Mouse (Mus musculus): Measurements from ENCODE around the gene AC129217.1. TPM values are rescaled to one million over a fixed set of nuclear protein-coding genes. Genes with fewer than 3 reads are reported as not detected.
"Not testable (repeated sequence)": the region's sequence is repeated elsewhere in the genome, so short reads cannot be mapped to it uniquely, and the experiment has no call there.

The AC129217.1 gene
- total and polyA plus RNA-seq, 3 experiments, result 3.7 to 102 TPM; not detected in 1

- ATAC-seq (ENCODE audit: extremely low read depth, insufficient number of reproducible peaks, low FRiP score, poor library complexity, severe bottlenecking) (no peak), DNase-seq (ENCODE audit: low spot score) (no peak)
- TF ChIP-seq CTCF (IDR thresholded peaks at IDR 0.05; ENCODE audit: low read depth, low read length) (no peak), POLR2AphosphoS5 (IDR thresholded peaks at IDR 0.05; ENCODE audit: insufficient replicate concordance, low read depth, low read length) (no peak), GATA2 (IDR thresholded peaks at IDR 0.05; ENCODE audit: borderline replicate concordance, low read depth, low read length) (no peak)
Measured at GRCm38 (mm10) chr19:8821146-8821545, 8.4 kb upstream of the AC129217.1 start.

GRCm38 (mm10) chr19:8822696-8823095, 6.9 kb upstream of the AC129217.1 start:
- ATAC-seq (ENCODE audit: extremely low read depth, insufficient number of reproducible peaks, low FRiP score, poor library complexity, severe bottlenecking), result no peak
- TF ChIP-seq GATA1 (IDR thresholded peaks at IDR 0.05; ENCODE audit: borderline replicate concordance, low read length) (no peak), CTCF (IDR thresholded peaks at IDR 0.05; ENCODE audit: low read depth, low read length) (no peak), GATA2 (IDR thresholded peaks at IDR 0.05; ENCODE audit: borderline replicate concordance, low read depth, low read length) (no peak), POLR2AphosphoS5 (IDR thresholded peaks at IDR 0.05; ENCODE audit: insufficient replicate concordance, low read depth, low read length) (no peak), TAL1 (conservative IDR thresholded peaks at IDR 0.05; ENCODE audit: low read depth, low read length) (no peak)

More at GRCm38 (mm10) chr19:8821146-8821545, 8.4 kb upstream of the AC129217.1 start:
- H3K4me1 ChIP-seq (ENCODE audit: insufficient read depth, low read depth, low read length), result peaks cover 35% of the 10 kb centered on the region
- peaks cover 55% of the 10 kb centered on the region for H3K36me3 ChIP-seq (replicated peaks)
- H3K4me3 ChIP-seq (ENCODE audit: low read depth, low read length), result peak overlapping the region; percentile 84
- H3K27me3 ChIP-seq (ENCODE audit: insufficient read depth, low read length), result no peaks in the 10 kb centered on the region
- no peaks in the 10 kb centered on the region for H3K9me3 ChIP-seq (replicated peaks)

GRCm38 (mm10) chr19:8830664-8831063, 1.1 kb downstream of the AC129217.1 start:
- no peak for DNase-seq (ENCODE audit: low spot score)
- peaks cover 99% of the 10 kb centered on the region for H3K36me3 ChIP-seq (replicated peaks)
- ATAC-seq (ENCODE audit: extremely low read depth, insufficient number of reproducible peaks, low FRiP score, poor library complexity, severe bottlenecking), result no peak
- no peak for TF ChIP-seq POLR2AphosphoS5 (IDR thresholded peaks at IDR 0.05; ENCODE audit: insufficient replicate concordance, low read depth, low read length)
- TF ChIP-seq TAL1 (conservative IDR thresholded peaks at IDR 0.05; ENCODE audit: low read depth, low read length), result no peak
- no peak for TF ChIP-seq GATA1 (IDR thresholded peaks at IDR 0.05; ENCODE audit: borderline replicate concordance, low read length)
- TF ChIP-seq CTCF (IDR thresholded peaks at IDR 0.05; ENCODE audit: low read depth, low read length), result no peak
- TF ChIP-seq GATA2 (IDR thresholded peaks at IDR 0.05; ENCODE audit: borderline replicate concordance, low read depth, low read length), result no peak
- no peak overlapping the region for H3K4me3 ChIP-seq (ENCODE audit: low read depth, low read length)
- peaks cover 17% of the 10 kb centered on the region for H3K4me1 ChIP-seq (ENCODE audit: insufficient read depth, low read depth, low read length)
- H3K27me3 ChIP-seq (ENCODE audit: insufficient read depth, low read length), result no peaks in the 10 kb centered on the region
- no peaks in the 10 kb centered on the region for H3K9me3 ChIP-seq (replicated peaks)

More at GRCm38 (mm10) chr19:8822696-8823095, 6.9 kb upstream of the AC129217.1 start:
- Histone ChIP-seq H3K27me3 (ENCODE audit: insufficient read depth, low read length) (no peaks in the 10 kb centered on the region), H3K4me3 (ENCODE audit: low read depth, low read length) (no peak overlapping the region; the same call in 1 of the 2 replicates), H3K9me3 (replicated peaks) (no peaks in the 10 kb centered on the region), H3K4me1 (ENCODE audit: insufficient read depth, low read depth, low read length) (peaks cover 29% of the 10 kb centered on the region), H3K36me3 (replicated peaks) (peaks cover 60% of the 10 kb centered on the region)
- no peak for DNase-seq (ENCODE audit: low spot score)

- H3K27me3 ChIP-seq (ENCODE audit: insufficient read depth, low read length), result no peaks in the 10 kb centered on the region
- no peak overlapping the region for H3K4me3 ChIP-seq (ENCODE audit: low read depth, low read length)
- H3K36me3 ChIP-seq (replicated peaks), result peaks cover 99% of the 10 kb centered on the region
- peaks cover 17% of the 10 kb centered on the region for H3K4me1 ChIP-seq (ENCODE audit: insufficient read depth, low read depth, low read length)
- DNase-seq (ENCODE audit: low spot score) (no peak), ATAC-seq (ENCODE audit: extremely low read depth, insufficient number of reproducible peaks, low FRiP score, poor library complexity, severe bottlenecking) (no peak)
- H3K9me3 ChIP-seq (replicated peaks), result no peaks in the 10 kb centered on the region
- TF ChIP-seq GATA1 (IDR thresholded peaks at IDR 0.05; ENCODE audit: borderline replicate concordance, low read length), result no peak
- TF ChIP-seq CTCF (IDR thresholded peaks at IDR 0.05; ENCODE audit: low read depth, low read length), result no peak
Measured at GRCm38 (mm10) chr19:8831262-8831661, 1.7 kb downstream of the AC129217.1 start.

GRCm38 (mm10) chr19:8832971-8833370, 3.4 kb downstream of the AC129217.1 start:
- no peak overlapping the region for H3K4me3 ChIP-seq (ENCODE audit: low read depth, low read length)
- TF ChIP-seq POLR2AphosphoS5 (IDR thresholded peaks at IDR 0.05; ENCODE audit: insufficient replicate concordance, low read depth, low read length), result no peak
- no peak for TF ChIP-seq TAL1 (conservative IDR thresholded peaks at IDR 0.05; ENCODE audit: low read depth, low read length)
- TF ChIP-seq GATA2 (IDR thresholded peaks at IDR 0.05; ENCODE audit: borderline replicate concordance, low read depth, low read length), result no peak
- no peak for TF ChIP-seq GATA1 (IDR thresholded peaks at IDR 0.05; ENCODE audit: borderline replicate concordance, low read length)
- no peak for TF ChIP-seq CTCF (IDR thresholded peaks at IDR 0.05; ENCODE audit: low read depth, low read length)
- H3K36me3 ChIP-seq (replicated peaks), result peaks cover 99% of the 10 kb centered on the region
- ATAC-seq (ENCODE audit: extremely low read depth, insufficient number of reproducible peaks, low FRiP score, poor library complexity, severe bottlenecking) (no peak), DNase-seq (ENCODE audit: low spot score) (no peak)
- no peaks in the 10 kb centered on the region for H3K27me3 ChIP-seq (ENCODE audit: insufficient read depth, low read length)
- H3K4me1 ChIP-seq (ENCODE audit: insufficient read depth, low read depth, low read length), result peaks cover 10% of the 10 kb centered on the region
- H3K9me3 ChIP-seq (replicated peaks), result no peaks in the 10 kb centered on the region

- not testable (repeated sequence) for DNase-seq (ENCODE audit: low spot score); ATAC-seq (ENCODE audit: extremely low read depth, insufficient number of reproducible peaks, low FRiP score, poor library complexity, severe bottlenecking); H3K9me3 ChIP-seq (replicated peaks); H3K4me3 ChIP-seq (ENCODE audit: low read depth, low read length); H3K27me3 ChIP-seq (ENCODE audit: insufficient read depth, low read length); H3K4me1 ChIP-seq (ENCODE audit: insufficient read depth, low read depth, low read length)
- H3K36me3 ChIP-seq (replicated peaks), result peaks cover 98% of the 10 kb centered on the region
Measured at GRCm38 (mm10) chr19:8836327-8836726, 6.8 kb downstream of the AC129217.1 start.

GRCm38 (mm10) chr19:8837251-8837791, 7.7 kb downstream of the AC129217.1 start, which contains the start of gene Bscl2:
Gene Bscl2 (plus strand): TSS chr19:8837467.
- no peak within 1 kb of the TSS for H3K4me3 ChIP-seq (ENCODE audit: low read depth, low read length)
- TF ChIP-seq POLR2AphosphoS5 (IDR thresholded peaks at IDR 0.05; ENCODE audit: insufficient replicate concordance, low read depth, low read length) (no peak), GATA2 (IDR thresholded peaks at IDR 0.05; ENCODE audit: borderline replicate concordance, low read depth, low read length) (no peak), CTCF (IDR thresholded peaks at IDR 0.05; ENCODE audit: low read depth, low read length) (no peak), TAL1 (conservative IDR thresholded peaks at IDR 0.05; ENCODE audit: low read depth, low read length) (no peak), GATA1 (IDR thresholded peaks at IDR 0.05; ENCODE audit: borderline replicate concordance, low read length) (no peak)
- H3K9me3 ChIP-seq (replicated peaks), result no peaks in the 10 kb centered on the region
- H3K4me1 ChIP-seq (ENCODE audit: insufficient read depth, low read depth, low read length), result peaks cover 6% of the 10 kb centered on the region; the same call in 1 of the 2 replicates
- no peak for DNase-seq (ENCODE audit: low spot score)
- no peak for ATAC-seq (ENCODE audit: extremely low read depth, insufficient number of reproducible peaks, low FRiP score, poor library complexity, severe bottlenecking)
- no peaks in the 10 kb centered on the region for H3K27me3 ChIP-seq (ENCODE audit: insufficient read depth, low read length)
- H3K36me3 ChIP-seq (replicated peaks), result peaks cover 97% of the 10 kb centered on the region

Measured in G1E (cell line).